Mouse (Mus musculus) cortical plate, adult 2 months (tissue): Measurements from ENCODE around the gene Brd4. TPM values are rescaled to one million over a fixed set of nuclear protein-coding genes. Genes with fewer than 3 reads are reported as not detected.

ENCODE experiments used
- H3K27ac ChIP-seq: fragments of 200-500 bp; 2 replicates; pipeline ENCODE4 v1.5.1; 2012; ENCODE audit warnings: low read length, control low read depth, inconsistent platforms; ENCODE audit not compliant: insufficient read depth
- H3K4me1 ChIP-seq: fragments of 200-500 bp; 2 replicates; pipeline ENCODE4 v1.6.1; 2011; ENCODE audit warnings: low read length; ENCODE audit not compliant: control insufficient read depth, insufficient read depth
- H3K4me3 ChIP-seq: fragments of 200-500 bp; 2 replicates; pipeline ENCODE4 v1.5.1; 2011; ENCODE audit warnings: mild to moderate bottlenecking, low read length, control low read depth; ENCODE audit not compliant: insufficient read depth
- CTCF ChIP-seq: fragments of 200-500 bp; IDR thresholded peaks from 2 replicates; pipeline ENCODE4 v1.5.1; 2011; ENCODE audit warnings: mild to moderate bottlenecking, control low read depth, low read length; ENCODE audit not compliant: insufficient read depth; ENCODE audit errors: extremely low read depth
- POLR2A ChIP-seq: fragments of 200-500 bp; IDR thresholded peaks from 2 replicates; pipeline ENCODE4 v1.6.1; 2011; ENCODE audit warnings: mild to moderate bottlenecking, low read length, control low read depth; ENCODE audit not compliant: insufficient read depth; ENCODE audit errors: extremely low read depth
- polyA plus RNA-seq: library from polyadenylated mRNA; depleted of rRNA; stranded (reverse); fragments of >200 nt; gene quantifications from 2 replicates; pipeline ENCODE4 v1.2.3, GENCODE M21; 2012

The Brd4 gene
- polyA plus RNA-seq, 1 experiment: 43.5 TPM

GRCm38 (mm10) chr17:32209144-32209543 lies 75.4 kb downstream of the Brd4 start:
- no peak for TF ChIP-seq CTCF
- no peak for TF ChIP-seq POLR2A
- Histone ChIP-seq H3K27ac (no peak overlapping the region), H3K4me3 (no peak overlapping the region), H3K4me1 (peaks cover 2% of the 10 kb centered on the region; the same call in 1 of the 2 replicates)

- TF ChIP-seq POLR2A (no peak), CTCF (no peak)
- no peak overlapping the region for H3K27ac ChIP-seq
- H3K4me3 ChIP-seq: no peak overlapping the region
- H3K4me1 ChIP-seq: peaks cover 2% of the 10 kb centered on the region; the same call in 1 of the 2 replicates
Measured at GRCm38 (mm10) chr17:32207586-32208245, 76.8 kb downstream of the Brd4 start.

- H3K4me3 ChIP-seq: no peak overlapping the region
- no peak overlapping the region for H3K27ac ChIP-seq
- TF ChIP-seq POLR2A: no peak
- TF ChIP-seq CTCF: no peak
- H3K4me1 ChIP-seq: 0 out of 2 replicates have a peak, but pooled peaks cover 2% of the 10 kb centered on the region
Measured at GRCm38 (mm10) chr17:32205345-32205744, 79.2 kb downstream of the Brd4 start.

GRCm38 (mm10) chr17:32202972-32203371 lies 81.5 kb downstream of the Brd4 start:
- no peak overlapping the region for H3K27ac ChIP-seq
- H3K4me3 ChIP-seq: no peak overlapping the region
- TF ChIP-seq POLR2A: no peak
- no peak for TF ChIP-seq CTCF
- no peaks in the 10 kb centered on the region for H3K4me1 ChIP-seq

DNA sequence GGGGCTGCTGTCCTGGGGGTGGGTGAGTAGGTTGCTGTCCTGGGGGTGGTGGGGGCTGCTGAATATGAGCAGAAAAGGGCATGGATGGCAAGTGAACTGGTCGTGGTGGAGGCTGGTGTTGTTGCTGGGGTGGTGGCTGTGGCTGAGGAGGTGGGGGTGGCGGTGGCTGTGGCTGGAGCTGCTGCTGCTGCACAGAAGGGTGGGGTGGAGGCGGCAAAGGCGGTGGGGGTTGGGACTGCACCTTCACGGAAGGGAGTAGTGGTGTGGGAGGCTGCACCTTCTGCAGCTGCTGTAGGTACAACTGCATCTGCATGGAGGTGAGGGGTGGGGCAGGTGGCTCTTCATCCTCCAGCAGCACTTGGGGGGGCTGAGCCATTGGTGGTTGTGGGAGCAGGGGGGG lies 83.4 kb downstream of the Brd4 start:
- Histone ChIP-seq H3K4me3 (no peak overlapping the region), H3K4me1 (no peaks in the 10 kb centered on the region), H3K27ac (no peak overlapping the region)
- TF ChIP-seq CTCF: no peak
- no peak for TF ChIP-seq POLR2A

DNA sequence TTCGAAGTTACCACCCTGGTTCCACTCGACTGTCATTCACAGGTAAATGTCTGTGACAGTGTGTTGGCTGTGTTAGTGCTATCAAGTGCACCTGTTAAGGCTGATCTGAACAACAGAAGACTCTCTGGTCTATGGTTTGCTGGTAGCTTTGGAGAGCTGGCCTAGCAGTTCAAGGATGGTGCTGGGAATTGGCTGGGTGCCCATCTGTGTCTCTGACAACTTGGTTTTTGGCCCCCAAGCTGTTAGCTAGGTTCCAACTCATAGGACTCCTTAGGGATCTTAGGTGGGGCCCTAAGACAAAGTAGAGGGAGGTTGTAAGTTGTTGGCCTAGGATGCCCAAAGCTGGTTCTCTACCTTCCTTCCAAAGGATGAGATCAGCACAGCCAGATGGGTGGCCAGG lies 84.7 kb downstream of the Brd4 start:
- H3K4me3 ChIP-seq: no peak overlapping the region
- TF ChIP-seq CTCF (no peak), POLR2A (no peak)
- no peaks in the 10 kb centered on the region for H3K4me1 ChIP-seq
- no peak overlapping the region for H3K27ac ChIP-seq

DNA sequence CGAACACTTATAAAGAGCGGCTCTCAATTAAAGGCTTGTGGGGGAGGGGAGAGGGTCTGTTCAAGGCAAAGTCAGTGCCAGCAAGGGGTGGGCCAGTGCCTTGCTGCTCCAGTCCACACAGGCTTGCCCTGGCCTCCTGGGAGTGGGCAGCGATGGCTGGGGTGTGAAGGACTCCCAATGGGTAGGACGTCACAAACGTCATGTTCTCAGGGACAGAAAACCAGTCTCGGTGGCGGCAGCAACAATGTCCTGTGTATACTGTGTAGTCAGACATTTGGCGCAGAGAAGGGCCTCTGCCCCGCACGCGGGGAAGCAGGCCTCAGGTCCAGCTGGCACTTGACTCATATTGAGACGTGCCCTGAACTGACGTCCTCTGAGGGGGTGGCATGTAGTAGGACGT lies 87.4 kb downstream of the Brd4 start:
- TF ChIP-seq POLR2A: no peak
- no peak for TF ChIP-seq CTCF
- Histone ChIP-seq H3K27ac (no peak overlapping the region), H3K4me1 (no peaks in the 10 kb centered on the region), H3K4me3 (no peak overlapping the region)

- H3K4me1 ChIP-seq: no peaks in the 10 kb centered on the region
- no peak overlapping the region for H3K27ac ChIP-seq
- H3K4me3 ChIP-seq: no peak overlapping the region
- TF ChIP-seq CTCF: no peak
- TF ChIP-seq POLR2A: no peak
Measured at GRCm38 (mm10) chr17:32195725-32196124, 88.8 kb downstream of the Brd4 start.

GRCm38 (mm10) chr17:32193010-32193409 lies 91.5 kb downstream of the Brd4 start:
- no peak overlapping the region for H3K4me3 ChIP-seq
- TF ChIP-seq CTCF: no peak
- TF ChIP-seq POLR2A: no peak
- peaks cover 2% of the 10 kb centered on the region; the same call in 1 of the 2 replicates for H3K4me1 ChIP-seq
- H3K27ac ChIP-seq: no peak overlapping the region

DNA sequence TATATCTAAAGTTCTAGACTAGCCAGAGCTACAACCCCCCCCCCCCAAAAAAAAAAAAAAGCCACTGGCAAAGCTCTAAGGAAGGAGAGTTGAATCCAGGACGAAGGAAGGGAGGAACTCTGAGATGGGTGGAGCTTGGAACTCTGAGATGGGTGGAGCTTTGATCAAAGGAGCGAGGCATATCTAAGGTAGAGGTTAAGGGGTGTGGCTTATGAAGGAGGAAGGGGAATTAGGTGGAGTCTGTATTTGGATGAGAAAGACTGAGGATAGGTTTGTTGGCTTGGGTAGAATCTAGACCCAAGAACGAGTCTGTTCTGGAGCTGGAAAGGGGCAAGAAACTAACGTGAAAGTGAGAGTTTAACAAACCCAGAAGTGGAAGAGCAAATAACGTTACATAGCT lies 94.7 kb downstream of the Brd4 start:
- no peak overlapping the region for H3K27ac ChIP-seq
- TF ChIP-seq CTCF (no peak), POLR2A (no peak)
- H3K4me1 ChIP-seq: peaks cover 2% of the 10 kb centered on the region; the same call in 1 of the 2 replicates
- no peak overlapping the region for H3K4me3 ChIP-seq
